Mouse (Mus musculus): Measurements from ENCODE around the gene Egflam. TPM values are rescaled to one million over a fixed set of nuclear protein-coding genes. Genes with fewer than 3 reads are reported as not detected.
A peak's percentile ranks its signal among the peaks of the same experiment; 100 is the strongest.

The Egflam gene
- polyA plus RNA-seq, 1 experiment from 2014 or later, result 24.8 TPM

DNA sequence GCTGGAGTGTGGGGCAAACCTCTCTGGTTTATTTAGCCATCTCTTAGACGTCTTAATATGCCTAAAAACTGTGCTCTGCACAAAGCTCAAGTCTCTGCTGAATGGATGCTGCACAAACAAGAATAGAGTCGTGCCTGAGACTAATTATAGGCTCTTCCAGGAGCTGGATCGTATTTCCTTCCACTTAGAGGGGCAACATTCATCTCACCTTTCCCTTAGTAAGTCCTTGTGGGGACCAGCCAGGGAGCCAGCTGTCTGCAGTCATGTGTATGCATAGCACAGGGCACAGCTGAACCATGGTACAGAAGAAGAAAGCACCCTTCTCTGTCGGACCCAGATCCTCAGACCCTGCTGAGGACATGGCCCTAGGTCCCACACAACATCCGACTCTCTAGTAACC is 192.1 kb downstream of the Egflam start:
- no peak overlapping the region for H3K4me2 ChIP-seq (replicated peaks)
- H3K4me3 ChIP-seq (replicated peaks), result no peak overlapping the region
- H3K27ac ChIP-seq, result no peak overlapping the region
- H3K9me3 ChIP-seq, result no peaks in the 10 kb centered on the region
- no peaks in the 10 kb centered on the region for H3K27me3 ChIP-seq (replicated peaks)
- ATAC-seq, result no peak
- no peaks in the 10 kb centered on the region for H3K36me3 ChIP-seq
- 52% methylated on average over 5 of the region's 5 CpGs for WGBS
- H3K4me1 ChIP-seq (replicated peaks), result peaks cover 20% of the 10 kb centered on the region
- H3K9ac ChIP-seq, result no peak overlapping the region

DNA sequence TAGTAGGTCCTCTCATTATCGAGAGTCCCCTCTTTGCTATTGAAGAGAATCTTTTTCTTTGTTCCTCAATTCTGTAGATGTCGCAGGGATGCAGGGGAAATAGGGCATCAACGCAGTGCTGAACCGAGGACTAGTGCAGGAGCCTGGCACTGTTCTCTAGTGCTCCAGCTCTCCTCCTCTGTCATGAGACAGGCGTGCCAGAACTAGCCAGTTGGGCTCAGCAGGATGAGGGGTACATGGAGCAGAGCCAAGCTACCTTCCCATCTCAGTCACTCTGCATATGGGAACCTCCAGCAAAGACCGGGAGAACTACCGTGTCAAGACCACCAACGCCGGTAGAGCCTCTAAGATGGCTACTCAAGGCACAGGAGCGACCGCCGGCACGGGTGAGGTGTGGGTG is 193.3 kb downstream of the Egflam start:
- H3K4me2 ChIP-seq (replicated peaks), result no peak overlapping the region
- peaks cover 20% of the 10 kb centered on the region for H3K4me1 ChIP-seq (replicated peaks)
- no peak for ATAC-seq
- 90% methylated on average over 13 of the region's 13 CpGs for WGBS
- no peaks in the 10 kb centered on the region for H3K36me3 ChIP-seq
- H3K4me3 ChIP-seq (replicated peaks), result no peak overlapping the region
- H3K27me3 ChIP-seq (replicated peaks), result no peaks in the 10 kb centered on the region
- H3K9me3 ChIP-seq, result no peaks in the 10 kb centered on the region
- no peak overlapping the region for H3K9ac ChIP-seq
- no peak overlapping the region for H3K27ac ChIP-seq

DNA sequence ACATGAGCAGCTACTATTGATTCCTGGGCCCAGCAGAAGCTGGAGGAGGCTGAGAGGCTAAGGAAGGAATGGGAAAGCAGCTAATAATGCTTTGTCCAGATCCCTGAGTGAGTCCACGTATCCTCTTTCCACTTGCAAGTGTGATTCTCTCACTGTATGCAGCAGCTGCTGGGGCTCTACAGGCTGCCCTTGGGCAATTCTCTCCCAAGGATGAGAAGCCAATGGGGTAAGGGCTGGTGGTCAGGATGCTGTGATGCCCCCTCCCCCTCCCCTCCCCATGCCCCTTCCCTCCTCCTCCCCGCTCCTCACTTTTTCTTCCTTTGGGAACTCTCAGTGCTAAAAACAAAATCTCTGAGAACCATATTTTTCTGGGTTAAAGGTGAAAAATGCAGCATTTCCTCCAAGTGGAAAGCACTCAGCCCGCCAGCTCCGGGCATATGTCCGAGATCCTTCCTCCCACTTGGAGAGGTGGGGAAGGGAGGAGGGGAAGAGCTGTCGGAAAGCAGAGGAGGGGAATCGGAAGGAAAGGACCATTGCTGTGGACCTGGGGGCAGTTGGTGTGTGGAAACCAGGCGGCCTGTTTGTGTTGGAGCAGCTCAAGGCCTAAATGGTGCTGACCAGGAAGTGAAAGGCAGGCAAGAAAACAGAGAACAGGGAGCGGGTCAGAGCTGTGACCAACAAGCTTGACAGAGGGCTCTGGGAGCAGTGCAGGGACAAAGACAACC is 194.4 kb downstream of the Egflam start:
- peak; percentile 40; the same call in 1 of the 2 replicates for ATAC-seq
- Histone ChIP-seq H3K9ac (no peak overlapping the region), H3K4me3 (replicated peaks) (no peak overlapping the region), H3K9me3 (no peaks in the 10 kb centered on the region), H3K4me1 (replicated peaks) (peaks cover 20% of the 10 kb centered on the region), H3K36me3 (no peaks in the 10 kb centered on the region), H3K27me3 (replicated peaks) (no peaks in the 10 kb centered on the region), H3K27ac (peak overlapping the region; percentile 66), H3K4me2 (replicated peaks) (no peak overlapping the region)
- WGBS, result 44% methylated on average over 9 of the region's 9 CpGs

DNA sequence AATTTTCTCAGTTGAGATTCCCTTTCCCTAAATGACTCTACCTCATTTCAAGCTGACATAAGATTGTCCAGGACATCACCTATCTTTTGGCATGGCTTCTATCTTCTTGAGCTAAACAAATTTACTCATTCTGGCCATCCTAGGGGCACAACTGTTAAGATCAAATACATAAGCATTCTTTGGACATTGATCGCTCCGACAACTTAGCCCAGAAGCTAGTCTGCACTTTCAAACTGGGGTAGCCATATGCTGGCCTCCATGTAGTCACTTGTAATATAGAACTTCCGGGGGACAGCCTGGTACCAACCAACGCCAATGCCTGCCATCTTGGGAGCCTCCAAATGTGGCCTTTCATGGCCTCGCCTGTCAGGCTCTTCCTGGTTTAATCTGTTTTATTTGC is 195.2 kb downstream of the Egflam start:
- Histone ChIP-seq H3K27ac (0 out of 2 replicates have a peak overlapping the region, but pooled peaks have one; percentile 66), H3K4me2 (replicated peaks) (no peak overlapping the region), H3K9me3 (no peaks in the 10 kb centered on the region), H3K4me3 (replicated peaks) (no peak overlapping the region), H3K27me3 (replicated peaks) (no peaks in the 10 kb centered on the region), H3K36me3 (no peaks in the 10 kb centered on the region), H3K4me1 (replicated peaks) (peaks cover 20% of the 10 kb centered on the region), H3K9ac (no peak overlapping the region)
- WGBS, result 91% methylated on average over 5 of the region's 5 CpGs
- no peak for ATAC-seq

DNA sequence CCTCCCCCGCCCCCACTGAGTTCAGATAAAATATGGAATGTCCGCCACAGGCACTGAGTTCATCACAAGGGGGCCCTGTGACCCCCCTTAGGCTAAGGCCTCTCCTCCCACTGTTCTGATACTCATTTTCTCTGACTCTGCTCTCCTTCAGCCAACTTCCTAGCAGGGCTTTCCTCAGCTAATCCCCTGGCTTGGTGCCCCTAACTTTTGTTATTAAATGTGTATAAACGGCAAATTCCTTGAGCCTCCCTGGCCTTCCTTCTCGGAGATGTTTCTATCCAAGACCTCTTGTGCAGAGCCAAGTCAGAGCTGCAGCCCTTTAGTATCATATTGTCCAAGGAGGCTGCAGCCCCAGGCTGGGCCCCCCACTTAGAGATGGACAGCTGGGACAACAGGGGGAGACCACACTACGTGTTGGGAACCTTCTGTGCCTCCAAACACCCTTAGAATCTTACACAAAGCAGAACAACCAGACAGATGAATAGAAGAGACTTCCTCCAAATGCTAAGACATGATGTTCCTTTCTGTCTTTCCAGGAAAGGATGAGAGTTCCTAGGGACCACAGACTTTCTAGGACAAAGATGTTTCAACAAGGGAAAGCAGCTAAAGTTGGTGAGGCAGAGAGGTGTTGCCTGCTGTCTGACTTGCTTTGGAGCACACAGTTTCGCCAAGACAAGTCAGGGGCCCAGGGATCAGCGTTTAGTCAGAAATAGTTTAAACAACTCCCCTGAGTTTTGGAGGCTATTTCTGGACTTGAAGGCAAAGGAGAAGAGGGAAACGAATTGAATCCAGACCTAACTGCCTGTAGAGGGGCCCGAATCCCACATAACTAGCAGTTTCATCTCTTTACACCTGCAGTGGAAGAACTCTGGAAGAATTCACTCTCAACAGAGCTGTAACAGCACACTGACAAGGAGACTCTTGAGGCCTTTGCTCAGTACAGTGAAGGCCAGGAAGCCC is 196.5 kb downstream of the Egflam start:
- no peaks in the 10 kb centered on the region for H3K27me3 ChIP-seq (replicated peaks)
- H3K36me3 ChIP-seq, result no peaks in the 10 kb centered on the region
- H3K9ac ChIP-seq, result no peak overlapping the region
- H3K4me2 ChIP-seq (replicated peaks), result no peak overlapping the region
- no peaks in the 10 kb centered on the region for H3K9me3 ChIP-seq
- ATAC-seq, result peak; percentile 68
- H3K4me3 ChIP-seq (replicated peaks), result no peak overlapping the region
- 44% methylated on average over 9 of the region's 9 CpGs for WGBS
- peaks cover 20% of the 10 kb centered on the region for H3K4me1 ChIP-seq (replicated peaks)
- peak overlapping the region; percentile 46 for H3K27ac ChIP-seq

DNA sequence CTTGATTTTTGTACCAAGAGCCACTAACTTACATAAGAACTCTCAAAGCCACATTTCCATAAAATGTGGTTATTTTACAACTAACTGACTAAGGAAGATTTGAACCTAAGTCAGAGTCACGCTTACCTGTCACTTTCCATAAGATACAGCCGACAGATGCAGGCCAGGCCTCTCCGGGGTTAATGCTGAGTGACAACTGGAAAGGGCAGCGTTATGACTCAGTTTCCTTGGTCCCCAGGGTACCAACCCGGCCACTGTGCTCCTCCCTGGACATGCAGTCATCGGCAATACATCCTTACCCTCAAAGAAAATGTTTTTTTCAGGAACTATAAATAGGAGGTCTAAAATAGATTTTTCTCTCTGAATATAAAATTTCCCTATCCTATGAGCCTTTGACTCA is 197.9 kb downstream of the Egflam start:
- 75% methylated on average over 6 of the region's 6 CpGs for WGBS
- no peaks in the 10 kb centered on the region for H3K36me3 ChIP-seq

DNA sequence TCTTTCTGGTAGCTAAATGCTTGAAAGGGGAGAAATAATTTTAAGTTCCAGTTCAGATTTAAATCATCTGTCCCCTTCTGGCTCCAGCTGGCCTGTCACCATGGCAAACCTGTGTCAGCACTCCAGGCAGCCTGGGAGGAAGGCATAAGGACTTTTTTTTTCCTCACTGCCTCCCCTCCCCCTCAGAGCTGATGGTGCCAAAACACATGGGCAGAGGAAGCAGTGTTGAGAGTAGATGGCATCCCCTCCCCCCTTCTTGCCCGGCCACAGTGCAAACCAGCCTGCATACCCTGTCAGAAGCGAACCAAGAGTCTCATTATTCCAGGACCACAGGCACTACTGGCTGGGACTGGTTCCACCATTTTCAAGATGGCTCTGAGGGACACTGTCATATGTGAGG is 199.4 kb downstream of the Egflam start:
- Histone ChIP-seq H3K9ac (no peak overlapping the region), H3K9me3 (no peaks in the 10 kb centered on the region), H3K27ac (no peak overlapping the region), H3K4me1 (replicated peaks) (peaks cover 12% of the 10 kb centered on the region), H3K27me3 (replicated peaks) (no peaks in the 10 kb centered on the region), H3K4me2 (replicated peaks) (no peak overlapping the region), H3K36me3 (no peaks in the 10 kb centered on the region), H3K4me3 (replicated peaks) (no peak overlapping the region)
- 69% methylated on average over 2 of the region's 2 CpGs for WGBS
- peak; percentile 34; the same call in 1 of the 2 replicates for ATAC-seq

More for the DNA sequence above, 197.9 kb downstream of the Egflam start:
- Histone ChIP-seq H3K9me3 (no peaks in the 10 kb centered on the region), H3K4me2 (replicated peaks) (no peak overlapping the region), H3K27ac (no peak overlapping the region), H3K27me3 (replicated peaks) (no peaks in the 10 kb centered on the region), H3K4me3 (replicated peaks) (no peak overlapping the region), H3K9ac (no peak overlapping the region), H3K4me1 (replicated peaks) (peaks cover 20% of the 10 kb centered on the region)
- ATAC-seq, result no peak

DNA sequence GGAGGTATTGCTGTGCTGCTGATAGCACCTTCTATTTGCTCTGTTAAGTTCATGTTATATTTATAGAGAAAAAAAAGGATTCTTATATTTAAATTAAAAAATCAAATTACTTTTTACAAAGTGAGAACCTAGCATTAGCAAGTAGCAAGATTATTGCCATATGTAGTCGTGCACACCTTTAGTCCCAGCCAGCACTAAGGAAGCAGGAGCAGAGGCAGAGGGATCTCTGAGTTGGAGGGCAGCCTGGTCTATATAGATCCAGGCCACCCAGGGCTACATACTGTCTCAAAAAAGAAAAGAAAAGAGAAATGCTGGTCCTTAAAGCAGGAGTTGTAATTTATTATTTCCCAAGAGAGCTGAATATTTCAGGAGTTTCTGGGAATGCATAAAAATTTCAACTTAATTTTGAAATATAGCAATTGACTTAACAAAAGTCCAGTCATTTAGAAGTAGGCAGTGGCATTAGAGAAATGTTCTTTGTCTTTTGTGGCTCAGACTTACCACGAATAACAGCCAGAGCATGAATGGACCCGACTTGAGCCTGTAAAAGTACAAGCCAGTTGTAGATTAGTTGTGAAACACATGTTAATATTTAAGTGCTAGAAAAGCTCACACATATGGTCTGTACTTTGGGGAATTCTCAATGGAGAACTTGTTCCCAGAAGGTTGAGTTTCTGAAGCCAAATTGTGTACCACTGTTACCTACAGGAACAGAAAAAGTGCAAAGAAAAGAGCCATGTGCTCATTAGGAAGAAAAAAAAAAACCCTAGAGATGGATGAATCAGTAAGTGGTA is 200.3 kb downstream of the Egflam start:
- Histone ChIP-seq H3K9me3 (no peaks in the 10 kb centered on the region), H3K27me3 (replicated peaks) (no peaks in the 10 kb centered on the region), H3K27ac (no peak overlapping the region), H3K4me3 (replicated peaks) (no peak overlapping the region), H3K9ac (no peak overlapping the region), H3K4me2 (replicated peaks) (no peak overlapping the region), H3K36me3 (no peaks in the 10 kb centered on the region), H3K4me1 (replicated peaks) (peaks cover 8% of the 10 kb centered on the region)
- WGBS, result 80% methylated on average over 3 of the region's 3 CpGs
- ATAC-seq, result no peak

DNA sequence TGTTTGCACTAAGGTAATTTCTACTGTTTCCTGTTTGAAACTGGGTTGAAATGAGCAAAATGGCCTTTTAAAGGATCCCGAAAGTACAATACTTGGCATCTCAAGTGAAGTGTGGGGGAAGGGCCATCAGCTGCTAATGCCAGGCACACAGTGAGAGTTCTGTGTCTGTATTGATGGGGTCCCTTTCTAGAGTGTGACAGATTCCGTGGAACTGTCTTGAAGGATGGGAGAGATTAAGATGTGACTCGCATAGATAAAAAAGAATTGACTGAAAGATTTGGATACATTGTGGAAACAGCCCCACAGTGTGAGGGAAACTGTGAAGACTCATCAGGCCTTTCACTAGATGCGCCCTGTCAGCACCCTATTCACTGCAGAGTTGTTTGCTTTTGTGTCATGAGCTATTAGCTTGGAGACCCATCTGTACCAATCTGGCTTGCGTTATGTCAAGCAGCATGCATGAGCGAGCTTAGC is 203.4 kb downstream of the Egflam start:
- H3K9me3 ChIP-seq, result no peaks in the 10 kb centered on the region
- WGBS, result 67% methylated on average over 6 of the region's 6 CpGs
- H3K4me1 ChIP-seq (replicated peaks), result no peaks in the 10 kb centered on the region
- no peak overlapping the region for H3K9ac ChIP-seq
- H3K4me2 ChIP-seq (replicated peaks), result no peak overlapping the region
- H3K36me3 ChIP-seq, result no peaks in the 10 kb centered on the region
- no peak for ATAC-seq
- no peak overlapping the region for H3K4me3 ChIP-seq (replicated peaks)
- H3K27me3 ChIP-seq (replicated peaks), result no peaks in the 10 kb centered on the region
- H3K27ac ChIP-seq, result no peak overlapping the region

DNA sequence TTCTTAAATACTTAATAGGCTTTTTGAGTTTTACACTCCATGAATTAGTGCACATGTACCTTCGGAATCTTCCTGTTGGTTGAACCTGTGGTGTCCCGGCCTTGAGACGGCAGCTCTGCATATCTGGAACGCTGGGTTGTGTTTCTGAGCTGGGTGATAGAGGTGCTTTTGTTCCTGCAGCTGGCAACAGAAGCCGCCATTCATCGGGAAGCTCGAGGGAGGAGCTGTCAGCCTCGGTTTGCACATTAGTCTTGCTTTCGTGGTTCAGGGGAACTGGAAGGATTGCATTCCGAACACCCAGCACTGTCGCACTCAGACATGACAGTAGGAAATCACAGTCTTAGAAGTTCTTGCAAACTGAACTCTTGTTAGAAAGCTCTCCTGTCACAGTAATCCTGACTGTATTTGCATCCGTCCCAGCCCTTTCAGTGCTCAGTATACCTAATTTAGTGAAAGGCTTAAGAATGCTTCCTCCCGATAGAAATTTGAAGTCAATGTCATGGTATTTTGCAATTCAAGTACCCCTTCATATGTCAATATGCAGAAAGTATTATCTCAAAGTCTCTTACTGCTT is 204.0 kb downstream of the Egflam start:
- Histone ChIP-seq H3K4me2 (replicated peaks) (no peak overlapping the region), H3K4me1 (replicated peaks) (no peaks in the 10 kb centered on the region), H3K27ac (no peak overlapping the region), H3K9me3 (no peaks in the 10 kb centered on the region), H3K4me3 (replicated peaks) (no peak overlapping the region), H3K9ac (no peak overlapping the region), H3K27me3 (replicated peaks) (no peaks in the 10 kb centered on the region), H3K36me3 (no peaks in the 10 kb centered on the region)
- no peak for ATAC-seq
- 43% methylated on average over 13 of the region's 13 CpGs for WGBS

DNA sequence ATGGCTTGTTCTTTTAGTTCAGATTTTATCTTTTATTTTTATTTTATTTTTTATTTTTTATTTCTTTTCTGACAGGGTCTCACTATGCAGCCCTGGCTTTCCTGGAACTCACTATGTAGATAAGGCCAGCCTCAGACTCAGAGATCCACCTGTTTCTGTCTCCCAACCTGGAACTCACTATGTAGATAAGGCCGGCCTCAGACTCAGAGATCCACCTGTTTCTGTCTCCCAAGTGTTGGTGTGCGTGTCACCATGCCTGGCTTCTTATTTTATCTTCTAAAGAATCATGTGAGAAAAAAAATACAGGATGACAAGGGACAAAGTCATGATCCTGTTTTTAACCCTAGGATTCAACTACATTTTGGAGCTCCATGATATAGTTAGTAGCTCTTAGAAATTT is 205.6 kb downstream of the Egflam start:
- Histone ChIP-seq H3K36me3 (peaks cover 2% of the 10 kb centered on the region; the same call in 1 of the 2 replicates), H3K27ac (no peak overlapping the region), H3K4me3 (replicated peaks) (no peak overlapping the region), H3K9me3 (no peaks in the 10 kb centered on the region), H3K4me1 (replicated peaks) (no peaks in the 10 kb centered on the region), H3K27me3 (replicated peaks) (no peaks in the 10 kb centered on the region), H3K4me2 (replicated peaks) (no peak overlapping the region), H3K9ac (no peak overlapping the region)
- WGBS, result 92% methylated on average over 2 of the region's 2 CpGs
- ATAC-seq, result no peak

All from intestine, embryonic 15.5 days (tissue).